Mouse (Mus musculus) embryonic facial prominence, embryonic 14.5 days (tissue): Measurements from ENCODE around the gene Rnf157. TPM values are rescaled to one million over a fixed set of nuclear protein-coding genes. Genes with fewer than 3 reads are reported as not detected.

Experiments used
- ATAC-seq: fragments of 200-750 bp; cut with Nextera tagmentation; 2 replicates; pipeline ENCODE4 v1.8.0; 2017; ENCODE audit warnings: low read depth, moderate number of reproducible peaks, moderate TSS enrichment
- DNase-seq: peaks from one replicate; pipeline ENCODE4 v3.0.0-alpha.2; 2015; ENCODE audit warnings: low spot score
- H3K27ac ChIP-seq: fragments of 300-500 bp; sonication (generic); replicated peaks from 2 replicates; pipeline ENCODE4 v1.5.1; 2014; ENCODE audit warnings: low read depth, mild to moderate bottlenecking, low read length, moderate library complexity
- H3K27me3 ChIP-seq: fragments of 300-500 bp; sonication (generic); replicated peaks from 2 replicates; pipeline ENCODE4 v1.6.1; 2014; ENCODE audit warnings: low read length; ENCODE audit not compliant: control insufficient read depth, insufficient read depth
- H3K36me3 ChIP-seq: fragments of 300-500 bp; sonication (generic); 2 replicates; pipeline ENCODE4 v1.6.1; 2014; ENCODE audit warnings: low read length, mixed read lengths; ENCODE audit not compliant: control insufficient read depth, insufficient read depth
- H3K4me1 ChIP-seq: fragments of 300-500 bp; sonication (generic); 2 replicates; pipeline ENCODE4 v1.6.1; 2014; ENCODE audit warnings: antibody characterized with exemption, low read length; ENCODE audit not compliant: control insufficient read depth, insufficient read depth
- H3K4me2 ChIP-seq: fragments of 300-500 bp; sonication (generic); 2 replicates; pipeline ENCODE4 v1.6.1; 2014; ENCODE audit warnings: low read depth, mild to moderate bottlenecking, low read length, moderate library complexity, mixed read lengths
- H3K4me3 ChIP-seq: fragments of 300-500 bp; sonication (generic); 2 replicates; pipeline ENCODE4 v1.5.1; 2014; ENCODE audit warnings: low read depth, mild to moderate bottlenecking, low read length
- H3K9ac ChIP-seq: fragments of 300-500 bp; sonication (generic); 2 replicates; pipeline ENCODE4 v1.6.1; 2014; ENCODE audit warnings: low read depth, mild to moderate bottlenecking, low read length, moderate library complexity, mixed read lengths
- H3K9me3 ChIP-seq: fragments of 300-500 bp; sonication (generic); 2 replicates; pipeline ENCODE4 v1.6.1; 2016; ENCODE audit warnings: low read length; ENCODE audit not compliant: control insufficient read depth
- WGBS: fragments of 180-500 bp; shearing (Covaris S2); extraction: QIAGEN DNeasy Blood & Tissue Kit; methylation state at CpG from one replicate; pipeline ENCODE4 v1.1.7; 2014; 5-methylcytosine and 5-hydroxymethylcytosine counted together
- polyA plus RNA-seq: library from polyadenylated mRNA; unstranded; fragments of >200 nt; fragmentation: Nextera tagmentation; extraction: Ambion mirVana; gene quantifications from 2 replicates; pipeline ENCODE4 v1.2.1, GENCODE M21; 2014

Rnf157 gene
- polyA plus RNA-seq, 1 experiment from 2014 or later: 17.7 TPM

GRCm38 (mm10) chr11:116292401-116292800 is 120.4 kb downstream of the Rnf157 start:
- ATAC-seq (no peak), DNase-seq (no peak)
- H3K27ac ChIP-seq: no peak overlapping the region
- H3K36me3 ChIP-seq: peaks cover 92% of the 10 kb centered on the region
- H3K4me1 ChIP-seq: no peaks in the 10 kb centered on the region
- 90% methylated on average over 13 of the region's 13 CpGs for WGBS
- no peaks in the 10 kb centered on the region for H3K9me3 ChIP-seq
- no peaks in the 10 kb centered on the region for H3K27me3 ChIP-seq
- no peak overlapping the region for H3K9ac ChIP-seq
- no peak overlapping the region for H3K4me3 ChIP-seq
- no peak overlapping the region for H3K4me2 ChIP-seq

- 73% methylated on average over 8 of the region's 8 CpGs for WGBS
- Histone ChIP-seq H3K27ac (no peak overlapping the region), H3K4me3 (no peak overlapping the region), H3K4me1 (no peaks in the 10 kb centered on the region), H3K9ac (no peak overlapping the region), H3K36me3 (peaks cover 73% of the 10 kb centered on the region), H3K27me3 (no peaks in the 10 kb centered on the region), H3K9me3 (no peaks in the 10 kb centered on the region), H3K4me2 (no peak overlapping the region)
- ATAC-seq: no peak
- DNase-seq: no peak
These were observed 122.3 kb downstream of the Rnf157 start for GRCm38 (mm10) chr11:116290556-116290955.

GRCm38 (mm10) chr11:116287351-116287750 is 125.5 kb downstream of the Rnf157 start:
- no peaks in the 10 kb centered on the region for H3K9me3 ChIP-seq
- ATAC-seq (no peak), DNase-seq (no peak)
- WGBS: 68% methylated on average over 5 of the region's 5 CpGs
- no peak overlapping the region for H3K4me2 ChIP-seq
- peaks cover 48% of the 10 kb centered on the region for H3K36me3 ChIP-seq
- H3K9ac ChIP-seq: no peak overlapping the region
- no peak overlapping the region for H3K27ac ChIP-seq
- peaks cover 6% of the 10 kb centered on the region for H3K4me1 ChIP-seq
- H3K4me3 ChIP-seq: no peak overlapping the region
- peaks cover 32% of the 10 kb centered on the region for H3K27me3 ChIP-seq

Other genes with a start within 250 kb of the Rnf157 start
- 27.7 and 28.5 TPM in 2 replicates for gene Fbf1, start 244.9 kb downstream of the Rnf157 start, polyA plus RNA-seq
- gene Ten1, start 214.2 kb downstream of the Rnf157 start, polyA plus RNA-seq: 59.8 and 64.1 TPM in 2 replicates
- gene Acox1, start 214.0 kb downstream of the Rnf157 start, polyA plus RNA-seq: 29.8 and 30.8 TPM in 2 replicates
- 9.5 and 10.1 TPM in 2 replicates for gene Evpl, start 175.0 kb downstream of the Rnf157 start, polyA plus RNA-seq
- gene Srp68, start 138.8 kb downstream of the Rnf157 start, polyA plus RNA-seq: 91.9 and 92.5 TPM in 2 replicates
- gene Galr2, start 132.1 kb downstream of the Rnf157 start, polyA plus RNA-seq: 0.29 and 0.60 TPM in 2 replicates
- gene Exoc7, start 105.8 kb downstream of the Rnf157 start, polyA plus RNA-seq: 60.5 and 71.2 TPM in 2 replicates
- 7.1 and 13.7 TPM in 2 replicates for gene Foxj1, start 77.6 kb downstream of the Rnf157 start, polyA plus RNA-seq
- 46.3 and 47.6 TPM in 2 replicates for gene Ubald2, start 21.1 kb upstream of the Rnf157 start, polyA plus RNA-seq
- 0.14 and 0.30 TPM in 2 replicates for gene Qrich2, start 53.2 kb upstream of the Rnf157 start, polyA plus RNA-seq
- 122 and 145 TPM in 2 replicates for gene Prpsap1, start 81.2 kb upstream of the Rnf157 start, polyA plus RNA-seq
- gene Sphk1, start 117.9 kb upstream of the Rnf157 start, polyA plus RNA-seq: 7.8 and 8.4 TPM in 2 replicates
- gene Ube2o, start 168.4 kb upstream of the Rnf157 start, polyA plus RNA-seq: 15.4 and 17.4 TPM in 2 replicates
- not detected in 2 replicates for gene Aanat, start 173.4 kb upstream of the Rnf157 start, polyA plus RNA-seq
- 3.6 and 4.4 TPM in 2 replicates for gene Rhbdf2, start 214.0 kb upstream of the Rnf157 start, polyA plus RNA-seq
- gene Prcd, start 240.5 kb upstream of the Rnf157 start, polyA plus RNA-seq: 0.84 and 2.3 TPM in 2 replicates
- 17.8 and 20.5 TPM in 2 replicates for gene Cygb, start 241.3 kb upstream of the Rnf157 start, polyA plus RNA-seq